Mouse (Mus musculus) gastrocnemius, adult 18-20 months (tissue): ENCODE results near the gene Plekho1. TPM values are rescaled to one million over a fixed set of nuclear protein-coding genes. Genes with fewer than 3 reads are reported as not detected.
"Not testable (repeated sequence)": the region's sequence is repeated elsewhere in the genome, so short reads cannot be mapped to it uniquely, and the experiment has no call there.

Experiments used
- DNase-seq: peaks from one replicate; pipeline ENCODE4 v3.0.0; 2021; ENCODE audit warnings: low spot score
- total RNA-seq, 2 experiments: library from RNA; stranded (reverse); gene quantifications; 2 replicates each; pipeline ENCODE4 v1.2.3; 2021

Gene Plekho1
- total RNA-seq, 2 experiments from 2014 or later: 13.9 to 22.0 TPM

DNA sequence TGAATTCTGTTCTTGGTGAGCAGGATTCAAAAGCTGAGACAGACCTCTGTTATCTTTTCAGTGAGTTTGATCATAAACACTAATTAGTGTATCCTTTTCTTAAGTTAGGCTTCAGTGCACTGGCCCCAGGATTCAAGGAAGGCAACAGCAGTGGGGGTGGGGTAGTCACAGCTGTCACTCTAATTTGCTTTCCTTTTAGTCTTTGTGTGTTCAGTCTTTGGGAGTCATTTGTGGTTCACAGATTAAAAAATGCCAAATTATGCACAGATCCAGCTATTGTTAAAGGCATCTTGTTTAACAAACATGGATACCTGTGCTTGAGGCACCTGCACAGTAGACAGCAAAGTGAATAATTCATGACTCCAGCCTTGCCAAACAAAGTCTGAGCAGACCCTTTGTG, 42.8 kb downstream of the Plekho1 start:
- no peak for DNase-seq

DNA sequence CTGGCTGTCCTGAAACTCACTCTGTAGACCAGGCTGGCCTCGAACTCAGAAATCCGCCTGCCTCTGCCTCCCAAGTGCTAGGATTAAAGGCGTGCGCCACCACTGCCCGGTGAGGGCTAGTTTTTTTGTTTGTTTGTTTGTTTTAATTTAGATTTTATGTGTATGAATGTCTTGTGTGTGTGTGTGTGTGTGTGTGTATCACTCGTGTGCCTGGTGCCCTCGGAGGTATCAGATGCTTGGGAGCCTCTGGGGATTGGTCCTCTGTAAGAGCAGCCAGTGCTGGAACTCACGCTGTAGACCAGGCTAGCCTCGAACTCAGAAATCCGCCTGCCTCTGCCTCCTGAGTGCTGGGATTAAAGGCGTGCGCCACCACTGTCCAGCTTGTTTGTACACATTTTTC, 44.2 kb downstream of the Plekho1 start:
- DNase-seq: not testable (repeated sequence)

DNA sequence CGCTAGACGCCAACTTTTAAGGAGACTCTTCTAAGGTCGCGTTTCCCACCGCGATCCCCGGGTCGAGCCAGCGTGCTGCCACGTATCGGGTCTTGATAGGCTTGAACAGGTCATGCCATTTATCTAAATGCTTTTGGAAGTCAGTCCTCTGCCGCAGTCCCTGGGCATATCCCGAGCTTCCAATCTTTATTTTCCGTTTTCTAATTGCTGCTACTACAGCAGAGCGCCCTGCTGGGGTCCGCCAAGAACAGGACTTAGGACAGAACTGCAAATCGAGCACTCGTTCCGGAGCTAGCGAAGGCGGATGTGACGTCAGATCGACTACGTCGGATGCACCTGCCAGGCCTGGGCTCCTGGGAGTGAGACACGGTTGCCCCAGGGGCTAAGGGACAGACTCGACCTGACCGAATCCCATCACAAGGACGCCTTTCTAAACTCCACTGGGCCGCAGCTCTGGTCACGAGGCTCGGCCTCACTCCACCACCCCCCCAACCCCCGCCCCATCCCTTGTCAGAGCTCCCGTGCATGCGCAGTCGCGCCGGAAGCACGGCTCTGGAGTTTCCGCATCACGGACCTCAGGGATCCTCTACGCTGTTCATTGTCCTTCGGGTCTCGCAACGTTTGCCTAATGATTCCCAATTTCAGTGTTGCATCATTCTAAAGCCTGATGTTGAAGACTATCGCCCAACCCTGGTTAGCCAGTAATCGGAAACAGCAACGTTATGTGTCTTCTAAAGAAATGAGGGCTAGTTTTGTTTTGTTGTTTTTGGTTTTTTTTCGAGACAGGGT, 44.8 kb downstream of the Plekho1 start:
- DNase-seq: peak; percentile 90

DNA sequence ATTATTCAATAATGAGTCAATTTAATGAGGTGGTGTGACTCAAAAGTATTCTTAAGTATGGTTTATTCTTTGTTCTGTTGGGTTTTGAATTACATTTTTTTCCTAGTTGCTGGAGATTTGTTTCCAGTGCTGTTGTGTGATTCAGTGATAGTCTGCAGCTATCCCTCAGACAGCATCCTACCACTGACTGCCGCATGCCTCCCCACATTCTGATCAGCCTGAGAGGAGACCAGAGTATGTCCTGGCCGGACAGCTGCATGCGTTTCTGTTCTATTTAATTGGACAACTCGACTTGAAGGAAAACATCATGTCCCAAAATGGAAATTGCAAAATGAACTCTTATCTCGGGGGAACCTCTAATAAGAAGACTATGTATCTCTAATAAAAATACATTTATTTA, 47.5 kb downstream of the Plekho1 start:
- no peak for DNase-seq

DNA sequence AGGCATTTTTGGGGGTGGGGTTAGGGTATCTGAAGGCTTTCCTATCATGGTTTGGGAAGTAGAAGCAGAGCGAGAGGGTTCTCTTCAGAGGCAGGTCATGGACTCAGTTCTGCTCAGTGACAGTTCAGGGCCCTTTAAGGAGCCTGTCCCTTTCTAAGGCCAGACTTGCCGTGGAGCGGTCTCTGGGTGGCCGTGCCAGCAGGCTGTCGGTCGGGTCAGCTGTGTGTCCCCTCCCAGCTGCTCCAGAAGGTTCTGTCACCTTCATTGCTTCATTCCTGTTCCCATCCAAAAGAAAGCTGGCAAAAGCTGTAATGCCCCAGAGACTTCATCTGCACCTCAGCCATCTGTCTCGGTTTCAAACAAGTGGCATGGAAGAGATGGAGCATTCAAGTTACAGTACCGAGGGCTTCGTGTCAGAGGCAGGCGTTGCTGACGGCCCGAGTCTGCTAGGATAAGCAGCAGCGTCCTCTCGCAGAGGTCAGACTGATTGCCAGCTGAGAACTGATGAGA, 50.0 kb downstream of the Plekho1 start:
- peak; percentile 28 for DNase-seq

DNA sequence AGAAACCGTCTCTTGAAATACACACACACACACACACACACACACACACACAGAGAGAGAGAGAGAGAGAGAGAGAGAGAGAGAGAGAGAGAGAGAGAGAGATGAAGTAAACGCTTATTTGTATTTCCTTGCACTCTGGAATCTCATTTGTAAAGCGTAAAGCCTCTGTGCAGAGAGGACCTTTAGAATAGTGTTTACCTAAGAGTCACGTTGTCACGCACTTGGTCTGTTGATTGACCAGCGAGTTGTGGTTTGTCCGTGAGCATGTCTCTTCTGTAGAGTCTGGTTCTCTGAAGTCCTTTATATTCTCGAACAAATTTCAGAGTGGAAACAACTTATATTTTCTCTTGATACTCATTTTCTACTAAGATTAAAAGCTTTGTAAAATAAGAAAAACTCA, 51.1 kb downstream of the Plekho1 start:
- DNase-seq: no peak

DNA sequence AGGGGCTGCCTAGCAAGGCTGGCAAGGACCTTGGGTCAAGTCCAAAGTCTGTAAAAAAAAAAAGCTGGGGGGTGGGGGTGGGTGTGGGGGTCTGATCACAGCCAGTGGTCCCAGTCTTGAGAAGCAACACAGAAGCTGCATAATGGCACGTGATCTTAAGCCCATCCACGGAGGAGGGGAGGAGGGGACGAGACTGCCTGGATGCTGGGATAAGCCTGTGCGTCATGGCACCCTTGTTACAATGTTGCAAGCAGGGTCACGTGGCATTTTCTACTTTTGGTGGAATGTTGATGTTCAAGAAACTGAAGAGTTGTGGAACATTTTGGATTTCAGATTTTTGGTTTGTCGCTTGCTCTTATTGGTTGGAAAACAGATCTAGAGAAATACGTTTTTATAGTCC, 52.6 kb downstream of the Plekho1 start:
- DNase-seq: no peak

DNA sequence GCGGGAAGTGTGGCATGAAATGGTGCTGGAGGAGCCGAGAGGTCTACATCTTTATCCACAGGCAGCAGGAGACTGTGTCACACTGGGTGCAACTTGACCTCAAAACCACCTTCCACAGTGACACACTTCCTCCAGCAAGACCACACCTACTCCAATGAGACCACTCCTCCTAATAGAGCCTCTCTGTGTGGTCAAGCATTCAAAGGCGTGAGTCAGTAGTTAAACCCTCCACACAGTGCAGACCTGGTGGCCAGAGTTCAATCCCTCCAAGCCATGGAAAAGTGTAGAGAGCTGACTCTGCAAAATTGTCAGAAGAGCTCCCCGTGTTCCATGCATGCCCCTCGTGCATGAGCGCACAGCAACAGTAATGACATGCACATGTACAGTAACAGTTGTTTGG, 53.1 kb downstream of the Plekho1 start:
- no peak for DNase-seq

DNA sequence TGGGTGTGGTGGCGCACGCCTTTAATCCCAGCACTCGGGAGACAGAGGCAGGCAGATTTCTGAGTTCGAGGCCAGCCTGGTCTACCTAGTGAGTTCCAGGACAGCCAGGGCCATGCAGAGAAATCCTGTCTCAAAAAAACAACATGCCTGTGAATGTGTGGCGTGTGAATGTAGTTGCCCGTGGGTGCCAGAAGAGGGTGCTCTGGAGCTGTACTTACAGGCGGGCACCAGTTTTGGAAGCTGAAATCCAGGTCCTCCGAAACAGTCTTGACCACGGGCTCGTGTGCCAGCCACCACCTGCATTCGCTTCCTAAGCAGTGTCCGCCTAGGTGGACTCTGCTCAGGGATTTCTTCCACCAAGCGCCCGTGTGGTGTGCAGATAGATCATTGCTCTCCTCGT, 57.0 kb downstream of the Plekho1 start:
- peak; percentile 26 for DNase-seq

Other genes starting within 250 kb of the Plekho1 start
- gene Tars2, start 235.8 kb downstream of the Plekho1 start, total RNA-seq: 10 to 100 TPM; 25.7 to 26.7 TPM
- gene Rprd2, start 177.1 kb downstream of the Plekho1 start, total RNA-seq: 10 to 100 TPM; 33.2 to 37.4 TPM
- gene Prpf3, start 140.1 kb downstream of the Plekho1 start, total RNA-seq: 10 to 100 TPM; 16.6 to 16.9 TPM
- gene Mrps21, start 124.5 kb downstream of the Plekho1 start, total RNA-seq: 100 to 1,000 TPM; 317 to 349 TPM
- 1 to 10 TPM; 3.5 to 6.3 TPM for gene Ciart, start 113.8 kb downstream of the Plekho1 start, total RNA-seq
- gene BC028528, start 104.0 kb downstream of the Plekho1 start, total RNA-seq: 1 to 10 TPM; 1.7 to 2.2 TPM
- gene Aph1a, start 102.0 kb downstream of the Plekho1 start, total RNA-seq: 10 to 100 TPM; 41.0 to 50.4 TPM
- 10 to 100 TPM; 54.2 to 76.9 TPM for gene Car14, start 91.3 kb downstream of the Plekho1 start, total RNA-seq
- gene Anp32e, start 66.8 kb downstream of the Plekho1 start, total RNA-seq: 10 to 100 TPM; 75.9 to 97.2 TPM
- gene Vps45, start 62.5 kb upstream of the Plekho1 start, total RNA-seq: 10 to 100 TPM; 19.6 to 19.8 TPM
- gene Otud7b, start 108.5 kb upstream of the Plekho1 start, total RNA-seq: 10 to 100 TPM; 57.4 to 58.2 TPM
- 1 to 10 TPM; 2.0 to 3.1 TPM for gene Mtmr11, start 166.0 kb upstream of the Plekho1 start, total RNA-seq
- 10 to 100 TPM; 12.1 to 14.4 TPM for gene Sf3b4, start 176.3 kb upstream of the Plekho1 start, total RNA-seq
- under 1 TPM; 0.17 to 0.21 TPM for gene Sv2a, start 185.2 kb upstream of the Plekho1 start, total RNA-seq
- 10 to 100 TPM; 27.8 to 31.6 TPM for gene Bola1, start 223.7 kb upstream of the Plekho1 start, total RNA-seq
- 1 to 10 TPM in 1 of 2 experiments, under 1 TPM in 1; 0.62 to 1.8 TPM for gene Hist2h2ab, start 223.9 kb upstream of the Plekho1 start, total RNA-seq
- gene Hist2h2ac, start 224.9 kb upstream of the Plekho1 start, total RNA-seq: 10 to 100 TPM in 1 of 2 experiments, 1 to 10 TPM in 1; 6.7 to 12.5 TPM
- 1 to 10 TPM; 4.2 to 6.2 TPM for gene Hist2h2be, start 225.1 kb upstream of the Plekho1 start, total RNA-seq
- gene Hist2h3c2, start 243.1 kb upstream of the Plekho1 start, total RNA-seq: 1 to 10 TPM; 4.7 to 4.9 TPM
- gene Hist2h2aa2, start 244.3 kb upstream of the Plekho1 start, total RNA-seq: 100 to 1,000 TPM; 170 to 186 TPM
- 1 to 10 TPM; 2.8 to 4.7 TPM for gene Hist2h2aa1, start 249.5 kb upstream of the Plekho1 start, total RNA-seq